Mouse (Mus musculus) cerebellum, postnatal 25 days (tissue): ENCODE measurements around the gene Edem3.
A peak's percentile ranks its signal among the peaks of the same experiment; 100 is the strongest.
"Not testable (repeated sequence)": the region's sequence is repeated elsewhere in the genome, so short reads cannot be mapped to it uniquely, and the experiment has no call there.

Experiments
- DNase-seq, 2 experiments: peaks; one replicate each; pipeline ENCODE4 v3.0.0; 2021; ENCODE audit warnings: mixed read lengths in 2 of 2

Edem3 gene

GRCm38 (mm10) chr1:151753374-151753929, 1.7 kb upstream of the Edem3 start:
- DNase-seq, result no peak

DNA sequence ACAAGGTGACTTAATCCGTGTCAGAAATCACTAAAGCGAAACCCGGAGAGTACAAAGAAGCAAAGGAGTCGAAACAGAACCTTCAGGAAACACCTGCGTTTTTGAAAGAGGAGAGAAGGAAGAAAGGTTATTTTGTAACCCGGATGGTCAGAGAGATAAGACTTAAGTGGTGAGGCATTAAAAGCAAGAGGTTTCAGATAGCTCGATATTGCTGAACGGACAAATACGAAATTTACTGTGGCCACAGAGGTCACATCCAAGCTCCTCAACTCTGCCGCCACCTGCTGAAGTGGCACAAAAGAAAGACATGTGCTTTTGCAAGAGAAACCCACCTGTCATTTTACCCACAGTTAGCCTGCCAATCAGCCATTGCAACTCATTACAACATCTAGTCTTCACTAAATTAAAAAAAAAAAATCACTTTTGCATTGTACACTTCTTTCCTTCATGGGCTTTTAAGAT, 1.1 kb upstream of the Edem3 start:
- DNase-seq, result peak in 1 of 2 experiments; percentile 12

DNA sequence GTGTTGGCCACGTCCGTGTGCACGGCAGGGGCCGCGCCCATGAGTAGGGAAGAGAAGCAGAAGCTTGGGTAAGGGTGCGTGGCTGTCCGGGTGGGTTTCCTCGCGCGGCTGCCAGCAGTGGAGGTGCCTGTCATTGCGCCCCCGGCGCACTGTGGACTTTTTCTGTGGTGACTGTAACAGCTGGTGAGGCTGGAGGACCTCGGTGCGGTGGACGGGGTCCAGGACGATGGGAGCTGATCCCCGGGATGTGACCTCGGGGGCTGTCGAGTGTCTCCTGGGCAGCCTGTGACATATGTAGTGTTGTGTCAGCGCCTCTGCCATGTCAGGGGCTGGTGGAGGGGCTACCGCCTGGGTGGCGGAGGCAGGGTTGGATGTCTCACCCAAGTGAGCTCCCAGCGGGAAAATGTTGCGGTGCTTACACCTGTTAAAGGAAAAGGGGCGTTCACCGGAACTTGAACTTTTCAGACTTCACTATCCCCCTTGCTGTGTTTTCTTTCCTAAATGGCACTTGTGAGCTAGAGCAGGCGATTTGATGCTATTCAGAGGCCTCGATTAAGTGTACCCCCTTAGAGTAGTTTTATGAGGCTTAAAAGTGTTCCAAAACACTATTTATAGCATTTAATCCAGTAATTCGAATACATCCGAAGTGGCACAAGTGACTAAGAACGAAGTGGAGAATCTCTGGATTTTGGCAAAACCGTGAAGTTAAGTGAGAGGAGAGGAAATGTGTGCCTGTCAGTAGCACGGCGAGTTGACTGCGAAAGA, 671 bp downstream of the Edem3 start:
- no peak for DNase-seq

DNA sequence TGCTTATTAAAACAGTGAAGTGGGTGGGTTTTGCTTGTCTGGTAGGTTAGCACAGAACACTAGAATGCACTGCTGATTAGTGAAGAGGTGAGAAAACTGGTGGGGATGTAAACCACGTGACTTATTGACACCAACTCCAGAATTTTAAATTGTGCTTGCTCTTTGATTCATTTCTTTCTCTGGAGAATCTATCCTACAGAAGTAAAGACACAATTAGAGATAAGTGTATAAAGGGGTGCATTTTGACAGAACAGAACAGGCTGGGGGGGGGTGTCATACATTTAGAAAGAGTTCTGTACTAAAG, 1.2 kb downstream of the Edem3 start:
- no peak for DNase-seq

- no peak for DNase-seq
Measured at GRCm38 (mm10) chr1:151758301-151758700, 3.1 kb downstream of the Edem3 start.

DNA sequence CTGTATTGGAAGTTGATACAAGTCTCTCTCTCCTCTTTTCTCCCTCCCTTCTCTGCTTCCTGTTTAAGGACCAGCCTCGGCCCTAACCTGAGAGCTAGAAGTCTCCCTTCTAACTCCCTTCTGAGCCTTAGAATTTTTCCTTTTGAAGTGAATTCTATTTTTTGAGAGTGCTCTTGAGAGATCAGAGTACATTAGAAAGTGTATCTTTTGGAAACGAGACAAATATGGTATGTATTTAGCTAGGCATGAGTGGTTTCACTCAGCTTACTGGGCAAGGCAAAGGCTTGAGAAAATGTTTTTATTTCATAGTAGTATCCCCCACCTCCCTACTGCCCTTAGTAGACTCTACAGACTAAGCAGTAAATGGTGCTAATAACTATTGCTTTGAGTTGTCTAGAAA, 3.8 kb downstream of the Edem3 start:
- no peak for DNase-seq

DNA sequence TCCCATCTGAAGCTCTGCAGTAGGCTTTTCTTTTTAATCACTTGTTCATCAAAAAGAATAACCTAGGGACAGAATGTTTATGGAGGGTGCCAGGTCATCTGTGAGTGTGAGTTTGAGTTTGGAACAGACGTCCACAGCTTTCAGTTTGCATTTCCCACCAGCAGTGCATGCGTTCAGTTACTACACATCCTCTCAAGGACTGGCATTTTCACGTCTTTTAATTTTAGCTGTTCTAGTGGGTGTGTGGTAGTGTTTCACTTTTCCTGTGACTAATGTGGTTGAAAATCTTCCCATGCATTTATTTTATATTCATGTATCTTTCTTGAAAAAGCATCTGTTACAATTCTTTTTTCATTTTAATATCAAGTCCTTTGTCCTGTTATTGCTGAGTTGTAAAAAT, 9.1 kb downstream of the Edem3 start:
- DNase-seq, result no peak

DNA sequence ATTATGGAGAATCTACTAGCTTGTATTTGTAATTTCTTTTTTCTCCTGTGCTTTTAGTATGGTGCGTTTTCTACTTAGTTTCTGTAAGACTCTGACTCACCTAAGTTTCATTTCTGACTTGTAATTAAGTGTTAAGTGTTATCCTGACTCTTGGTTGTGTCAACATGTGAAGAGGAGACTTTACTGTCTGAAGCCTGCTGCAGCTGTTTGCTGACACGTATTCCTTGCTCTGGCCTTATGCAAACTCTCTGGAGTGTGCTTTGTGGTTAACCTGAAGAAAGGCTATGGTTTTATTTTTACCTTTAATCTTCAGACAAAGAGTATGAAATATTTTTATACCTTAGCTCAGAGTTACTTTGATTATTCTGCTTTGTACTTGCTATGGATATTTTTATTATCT, 11.0 kb downstream of the Edem3 start:
- no peak for DNase-seq

GRCm38 (mm10) chr1:151766976-151767654, 11.9 kb downstream of the Edem3 start:
- DNase-seq, result no peak

DNA sequence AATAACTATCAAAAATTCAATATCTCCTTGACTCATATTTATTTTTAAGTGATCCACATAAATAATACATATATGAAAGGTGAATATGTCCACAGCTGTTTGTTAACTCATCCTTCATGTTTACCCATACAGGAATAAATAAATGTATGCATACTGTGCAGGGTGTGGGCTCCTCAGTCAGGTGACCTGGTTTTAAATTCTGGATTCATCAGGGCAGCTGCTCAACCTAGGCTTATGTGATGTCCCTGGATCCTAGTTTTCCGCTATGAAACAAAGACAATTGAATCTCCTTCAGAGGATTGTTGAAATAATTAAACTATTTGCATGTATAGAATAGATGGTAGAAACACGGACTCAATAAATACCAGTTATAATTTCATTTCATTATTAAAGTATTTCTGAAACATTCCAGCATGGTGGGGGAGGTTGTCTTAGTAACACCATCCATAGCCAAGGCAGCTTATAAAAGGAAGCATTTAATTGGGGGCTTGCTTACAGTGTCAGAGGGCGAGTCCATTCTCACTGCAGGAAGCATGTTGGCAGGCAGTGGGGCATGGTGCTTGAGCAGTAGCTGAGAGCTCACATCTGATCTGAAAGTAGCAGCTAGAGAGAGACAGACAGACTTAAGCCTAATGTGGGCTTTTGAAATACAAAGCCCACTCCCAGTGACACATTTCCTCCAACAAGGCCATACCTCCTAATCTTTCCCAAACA, 14.2 kb downstream of the Edem3 start:
- no peak for DNase-seq

DNA sequence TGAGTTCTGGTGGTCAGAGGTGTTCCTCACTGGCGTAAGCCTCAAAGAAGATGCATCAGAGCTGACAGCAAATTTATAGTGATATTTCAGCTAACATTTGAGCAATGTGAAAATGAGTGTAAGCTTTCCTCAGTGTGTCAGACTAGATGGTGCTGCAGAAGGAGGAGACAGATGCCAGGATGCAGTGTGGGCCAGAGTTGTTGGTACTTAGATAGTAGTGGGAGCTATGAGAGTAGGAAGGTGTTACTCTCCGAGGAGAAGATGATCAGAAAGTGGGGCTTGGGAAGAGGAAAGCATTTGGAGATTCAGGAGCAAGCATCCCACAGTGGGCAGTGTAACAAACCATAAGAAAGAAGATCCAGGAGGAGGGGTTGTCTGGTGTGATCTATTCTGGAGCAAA, 22.4 kb downstream of the Edem3 start:
- no peak for DNase-seq

- DNase-seq, result no peak
Measured at GRCm38 (mm10) chr1:151778592-151778991, 23.4 kb downstream of the Edem3 start.

DNA sequence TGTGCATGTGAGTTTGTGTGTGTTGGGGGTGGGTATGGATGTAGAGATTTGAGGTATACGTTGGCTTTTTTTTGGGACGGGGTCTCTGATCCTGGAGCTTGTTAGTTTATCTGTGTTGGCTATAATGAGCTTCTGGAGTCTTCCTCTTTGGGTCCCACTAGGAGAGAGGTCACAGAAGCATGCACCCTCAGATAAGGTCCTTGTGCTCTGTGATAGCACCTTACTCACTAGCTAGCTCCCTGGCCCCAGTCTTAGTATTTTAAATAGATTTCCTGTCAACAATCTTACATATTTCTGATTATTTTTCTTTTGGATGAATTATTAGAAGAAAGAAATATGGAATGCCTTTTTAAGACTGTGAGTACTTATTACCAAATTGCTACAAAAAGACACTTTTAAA, 24.1 kb downstream of the Edem3 start:
- no peak for DNase-seq

GRCm38 (mm10) chr1:151781447-151781846, 26.3 kb downstream of the Edem3 start:
- DNase-seq, result no peak

- DNase-seq, result no peak
Measured at GRCm38 (mm10) chr1:151783403-151783802, 28.2 kb downstream of the Edem3 start.

- DNase-seq, result no peak
Measured at GRCm38 (mm10) chr1:151786406-151786805, 31.2 kb downstream of the Edem3 start.

DNA sequence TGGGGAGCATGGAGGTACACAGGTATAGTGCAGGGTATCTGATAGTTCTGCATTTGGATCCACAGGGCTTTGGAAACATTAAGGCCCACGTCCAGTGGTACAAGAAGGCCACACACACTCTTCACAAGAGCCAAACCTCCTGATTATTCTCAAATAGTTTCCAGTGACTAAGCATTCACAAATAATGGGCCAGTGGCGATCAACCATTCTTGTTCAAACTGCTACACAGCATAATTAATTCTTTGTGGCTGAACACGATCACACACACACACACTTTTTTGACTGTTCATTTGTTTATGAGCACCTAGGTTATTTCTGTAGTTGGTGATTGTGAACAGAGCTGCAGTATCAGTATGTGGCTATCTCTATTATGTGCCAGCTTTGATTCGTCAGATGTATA, 34.0 kb downstream of the Edem3 start:
- no peak for DNase-seq

- not testable (repeated sequence) for DNase-seq
Measured at GRCm38 (mm10) chr1:151792076-151792475, 36.9 kb downstream of the Edem3 start.

GRCm38 (mm10) chr1:151802795-151803194, 47.6 kb downstream of the Edem3 start:
- not testable (repeated sequence) for DNase-seq

DNA sequence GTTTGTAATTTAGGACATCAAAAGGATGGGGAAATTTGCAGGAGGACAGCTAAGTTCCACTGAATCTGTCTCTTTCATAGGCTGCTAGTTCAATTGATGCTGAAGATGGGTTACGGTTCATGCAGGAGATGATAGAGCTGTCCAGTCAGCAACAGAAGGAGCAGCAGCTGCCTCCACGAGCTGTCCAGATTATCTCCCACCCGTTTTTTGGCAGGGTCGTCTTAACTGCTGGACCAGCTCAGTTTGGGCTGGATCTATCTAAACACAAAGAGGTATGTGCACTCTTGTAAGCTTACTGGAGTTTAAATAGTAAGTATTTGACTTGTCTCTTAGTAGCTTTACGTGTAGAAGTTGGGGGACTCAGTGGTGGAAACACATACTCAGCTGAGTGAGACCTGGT, 52.1 kb downstream of the Edem3 start:
- no peak for DNase-seq

DNA sequence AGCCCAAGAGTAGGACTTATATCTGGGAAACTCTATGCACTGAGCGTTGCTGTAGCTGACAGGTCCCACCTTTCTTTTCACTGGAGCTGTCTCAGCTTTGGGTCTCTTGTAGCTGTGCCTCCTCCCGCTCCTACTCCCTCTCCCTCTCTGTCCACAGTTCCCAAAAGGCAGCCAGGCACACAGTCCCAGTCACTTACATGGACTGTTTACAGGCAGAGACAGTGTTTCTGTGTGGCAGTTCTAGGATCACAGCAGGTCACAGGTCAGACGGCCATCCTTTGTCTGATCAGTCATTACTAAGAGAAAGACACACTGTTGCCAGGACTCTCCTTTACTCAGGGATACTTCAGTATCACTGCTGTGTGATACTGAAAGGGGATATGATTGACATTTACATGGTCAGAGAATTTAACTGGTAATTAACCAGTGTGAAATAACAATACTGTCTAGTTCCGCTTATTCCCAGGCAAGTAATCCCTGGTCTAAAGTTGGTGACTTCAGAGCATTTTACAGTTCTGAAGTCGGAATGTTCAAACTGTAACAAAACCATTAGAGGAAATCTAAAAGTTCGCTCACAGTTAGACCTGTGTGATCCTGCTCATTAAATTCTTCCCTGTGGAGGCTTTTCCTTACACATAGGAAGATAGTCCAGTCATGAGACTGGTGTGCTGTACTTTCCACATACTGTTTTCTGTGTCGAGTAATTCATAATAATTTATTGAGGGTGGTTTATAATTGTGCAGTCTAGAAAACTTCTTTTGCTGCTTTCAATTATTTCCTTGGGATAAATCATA, 55.7 kb downstream of the Edem3 start:
- no peak for DNase-seq

- DNase-seq, result peak; percentile 40 to 56
Measured at GRCm38 (mm10) chr1:151811456-151811855, 56.3 kb downstream of the Edem3 start.
